Mouse (Mus musculus): ENCODE measurements around the gene Gm21985. TPM values are rescaled to one million over a fixed set of nuclear protein-coding genes. Genes with fewer than 3 reads are reported as not detected.

Gene Gm21985
- total RNA-seq, 2 experiments from 2014 or later, result 0.26 TPM; not detected in 1

Other genes starting within 250 kb of the Gm21985 start
- gene Olfr1311, start 241.9 kb upstream of the Gm21985 start, total RNA-seq (2021), result not detected
- not detected for gene Olfr1312, start 216.1 kb upstream of the Gm21985 start, total RNA-seq (2021)
- not detected for gene Olfr1313, start 188.5 kb upstream of the Gm21985 start, total RNA-seq (2021)
- not detected for gene Olfr1314, start 169.5 kb upstream of the Gm21985 start, total RNA-seq (2021)
- gene Olfr1315-ps1, start 150.9 kb upstream of the Gm21985 start, total RNA-seq (2021), result not detected
- not detected for gene Olfr1316, start 131.3 kb upstream of the Gm21985 start, total RNA-seq (2021)
- not detected for gene Olfr1317, start 126.0 kb upstream of the Gm21985 start, total RNA-seq (2021)
- not detected for gene Olfr1318, start 112.1 kb upstream of the Gm21985 start, total RNA-seq (2021)
- gene Lpcat4, start 26.8 kb upstream of the Gm21985 start, total RNA-seq (2021), result 1 to 10 TPM; 2.8 to 5.9 TPM
- not detected for gene Nutm1, start 7.0 kb upstream of the Gm21985 start, total RNA-seq (2021)
- gene Nop10, start 4.4 kb upstream of the Gm21985 start, total RNA-seq (2021), result 100 to 1,000 TPM; 112 to 150 TPM
- gene Slc12a6, start 489 bp upstream of the Gm21985 start, total RNA-seq (2021), result 10 to 100 TPM; 32.1 to 36.1 TPM
- 10 to 100 TPM; 91.4 to 92.6 TPM for gene Emc4, start 101.7 kb downstream of the Gm21985 start, total RNA-seq (2021)
- 10 to 100 TPM; 11.2 to 12.5 TPM for gene Katnbl1, start 112.9 kb downstream of the Gm21985 start, total RNA-seq (2021)
- gene Emc7, start 188.7 kb downstream of the Gm21985 start, total RNA-seq (2021), result 10 to 100 TPM; 32.8 to 35.5 TPM
- gene Chrm5, start 214.5 kb downstream of the Gm21985 start, total RNA-seq (2021), result not detected
- 10 to 100 TPM; 17.5 to 20.5 TPM for gene Aven, start 226.7 kb downstream of the Gm21985 start, total RNA-seq (2021)